Mouse (Mus musculus) brain, adult 2 months (tissue): ENCODE measurements around the gene Pde4d.

Experiments used
- DNase-seq: peaks from one replicate; pipeline ENCODE4 v3.0.0; 2011; ENCODE audit warnings: low read depth, low spot score

Pde4d gene

GRCm38 (mm10) chr13:109915964-109916363, 1466.2 kb downstream of the Pde4d start:
- DNase-seq, result no peak

- DNase-seq, result no peak
Measured at GRCm38 (mm10) chr13:109917551-109917950, 1467.8 kb downstream of the Pde4d start.

- no peak for DNase-seq
Measured at GRCm38 (mm10) chr13:109918631-109919030, 1468.9 kb downstream of the Pde4d start.

GRCm38 (mm10) chr13:109920256-109920655, 1470.5 kb downstream of the Pde4d start:
- DNase-seq, result no peak

- no peak for DNase-seq
Measured at GRCm38 (mm10) chr13:109921336-109922038, 1471.7 kb downstream of the Pde4d start.

- DNase-seq, result peak; percentile 87
Measured at GRCm38 (mm10) chr13:109922228-109922627, 1472.5 kb downstream of the Pde4d start.

GRCm38 (mm10) chr13:109922782-109923181, 1473.0 kb downstream of the Pde4d start:
- no peak for DNase-seq

GRCm38 (mm10) chr13:109924771-109925170, 1475.0 kb downstream of the Pde4d start:
- no peak for DNase-seq

- peak; percentile 97 for DNase-seq
Measured at GRCm38 (mm10) chr13:109926277-109926920, 1476.7 kb downstream of the Pde4d start.

- peak; percentile 75 for DNase-seq
Measured at GRCm38 (mm10) chr13:109927782-109928181, 1478.0 kb downstream of the Pde4d start.

- peak; percentile 88 for DNase-seq
Measured at GRCm38 (mm10) chr13:109932688-109933087, 1482.9 kb downstream of the Pde4d start.

- no peak for DNase-seq
Measured at GRCm38 (mm10) chr13:109933554-109933953, 1483.8 kb downstream of the Pde4d start.

GRCm38 (mm10) chr13:109936866-109937265, 1487.1 kb downstream of the Pde4d start:
- no peak for DNase-seq

GRCm38 (mm10) chr13:109944822-109945551, 1495.2 kb downstream of the Pde4d start:
- peak; percentile 71 for DNase-seq

GRCm38 (mm10) chr13:109951466-109951865, 1501.7 kb downstream of the Pde4d start:
- no peak for DNase-seq

- no peak for DNase-seq
Measured at GRCm38 (mm10) chr13:109954189-109954588, 1504.4 kb downstream of the Pde4d start.

GRCm38 (mm10) chr13:109957953-109958352, 1508.2 kb downstream of the Pde4d start:
- no peak for DNase-seq

- peak; percentile 83 for DNase-seq
Measured at GRCm38 (mm10) chr13:109982821-109983443, 1533.2 kb downstream of the Pde4d start.

GRCm38 (mm10) chr13:109985411-109985810, 1535.7 kb downstream of the Pde4d start:
- DNase-seq, result no peak

GRCm38 (mm10) chr13:109985892-109986291, 1536.1 kb downstream of the Pde4d start:
- DNase-seq, result peak; percentile 44

GRCm38 (mm10) chr13:109992775-109993505, 1543.2 kb downstream of the Pde4d start:
- peak; percentile 93 for DNase-seq
